Mouse (Mus musculus): Measurements from ENCODE around the gene Nfatc3.

GRCm38 (mm10) chr8:106074659-106075058, 16.0 kb downstream of the Nfatc3 start:
- no peak for TF ChIP-seq ZC3H11A (IDR thresholded peaks at IDR 0.05; ENCODE audit: borderline replicate concordance, low read depth, low read length)
- no peak for TF ChIP-seq MAFK (IDR thresholded peaks at IDR 0.05; ENCODE audit: insufficient read depth, low read depth, low read length)
- no peak for TF ChIP-seq ZNF384 (IDR thresholded peaks at IDR 0.05; ENCODE audit: low read depth, low read length)
- no peak for TF ChIP-seq HCFC1 (IDR thresholded peaks at IDR 0.05; ENCODE audit: borderline replicate concordance, insufficient read depth, low read length)
- no peak for TF ChIP-seq CHD2 (IDR thresholded peaks at IDR 0.05; ENCODE audit: low read depth, low read length)
